Mouse (Mus musculus) liver, embryonic 16.5 days (tissue): ENCODE results near the gene Specc1. TPM values are rescaled to one million over a fixed set of nuclear protein-coding genes. Genes with fewer than 3 reads are reported as not detected.
A peak's percentile ranks its signal among the peaks of the same experiment; 100 is the strongest.

Experiments
- ATAC-seq: fragments of 200-750 bp; cut with Nextera tagmentation; 2 replicates; pipeline ENCODE4 v1.8.0; 2017; ENCODE audit warnings: low read depth, mild to moderate bottlenecking, moderate number of reproducible peaks, moderate library complexity
- H3K27ac ChIP-seq: fragments of 300-500 bp; sonication (generic); 2 replicates; pipeline ENCODE4 v1.5.1; 2014; ENCODE audit warnings: mild to moderate bottlenecking, low read length
- H3K27me3 ChIP-seq: fragments of 300-500 bp; sonication (generic); 2 replicates; pipeline ENCODE4 v1.6.1; 2014; ENCODE audit warnings: low read depth, low read length, mixed read lengths; ENCODE audit not compliant: control insufficient read depth, insufficient read depth
- H3K36me3 ChIP-seq: fragments of 300-500 bp; sonication (generic); 2 replicates; pipeline ENCODE4 v1.6.1; 2014; ENCODE audit warnings: mild to moderate bottlenecking; ENCODE audit not compliant: control insufficient read depth, insufficient read depth
- H3K4me1 ChIP-seq: fragments of 300-500 bp; sonication (generic); 2 replicates; pipeline ENCODE4 v1.6.1; 2014; ENCODE audit warnings: low read depth, low read length, mixed read lengths; ENCODE audit not compliant: control insufficient read depth
- H3K4me2 ChIP-seq: fragments of 300-500 bp; sonication (generic); 2 replicates; pipeline ENCODE4 v1.6.1; 2014; ENCODE audit warnings: low read depth, low read length, mixed read lengths
- H3K4me3 ChIP-seq: fragments of 300-500 bp; sonication (generic); 2 replicates; pipeline ENCODE4 v1.5.1; 2014; ENCODE audit warnings: low read depth, mild to moderate bottlenecking, low read length
- H3K9ac ChIP-seq: fragments of 300-500 bp; sonication (generic); 2 replicates; pipeline ENCODE4 v1.6.1; 2014; ENCODE audit warnings: low read depth, low read length
- H3K9me3 ChIP-seq: fragments of 300-500 bp; sonication (generic); replicated peaks from 2 replicates; pipeline ENCODE4 v1.6.1; 2016; ENCODE audit warnings: low read length; ENCODE audit not compliant: control insufficient read depth
- WGBS: fragments of 180-500 bp; shearing (Covaris S2); extraction: QIAGEN DNeasy Blood & Tissue Kit; methylation state at CpG from one replicate; pipeline ENCODE4 v1.1.7; 2014; ENCODE audit not compliant: insufficient replicate concordance; 5-methylcytosine and 5-hydroxymethylcytosine counted together
- polyA plus RNA-seq: library from polyadenylated mRNA; unstranded; fragments of >200 nt; fragmentation: Nextera tagmentation; extraction: Ambion mirVana; gene quantifications from 2 replicates; pipeline ENCODE4 v1.2.1, GENCODE M21; 2015

Gene Specc1
- polyA plus RNA-seq, 1 experiment from 2014 or later: 58.6 TPM

DNA sequence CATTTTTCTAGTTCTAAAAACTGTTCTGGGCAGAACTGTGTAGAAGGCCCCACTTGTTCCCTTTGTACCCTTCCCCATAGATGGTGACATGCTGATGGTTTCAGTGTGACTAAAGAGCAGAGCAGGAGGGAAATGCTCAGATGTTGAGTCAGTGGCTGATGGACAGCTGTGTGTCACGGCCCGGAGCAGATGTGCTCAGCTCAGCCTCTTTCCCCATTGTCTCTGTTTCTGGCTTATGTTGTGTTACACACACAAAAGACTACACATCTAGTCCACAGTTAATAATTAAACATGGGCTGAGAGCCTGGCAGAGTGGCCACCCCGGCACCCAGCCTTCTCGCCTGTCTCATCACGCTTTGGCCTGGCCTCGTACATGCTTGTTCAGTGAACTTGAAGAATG is 261.2 kb downstream of the Specc1 start:
- no peak overlapping the region for H3K4me3 ChIP-seq
- no peak overlapping the region for H3K27ac ChIP-seq
- H3K36me3 ChIP-seq: no peaks in the 10 kb centered on the region
- no peak overlapping the region for H3K4me2 ChIP-seq
- H3K9ac ChIP-seq: no peak overlapping the region
- WGBS: 71% methylated on average over 6 of the region's 6 CpGs
- no peaks in the 10 kb centered on the region; the same call in 1 of the 2 replicates for H3K4me1 ChIP-seq
- H3K27me3 ChIP-seq: no peaks in the 10 kb centered on the region
- ATAC-seq: no peak
- no peaks in the 10 kb centered on the region for H3K9me3 ChIP-seq

DNA sequence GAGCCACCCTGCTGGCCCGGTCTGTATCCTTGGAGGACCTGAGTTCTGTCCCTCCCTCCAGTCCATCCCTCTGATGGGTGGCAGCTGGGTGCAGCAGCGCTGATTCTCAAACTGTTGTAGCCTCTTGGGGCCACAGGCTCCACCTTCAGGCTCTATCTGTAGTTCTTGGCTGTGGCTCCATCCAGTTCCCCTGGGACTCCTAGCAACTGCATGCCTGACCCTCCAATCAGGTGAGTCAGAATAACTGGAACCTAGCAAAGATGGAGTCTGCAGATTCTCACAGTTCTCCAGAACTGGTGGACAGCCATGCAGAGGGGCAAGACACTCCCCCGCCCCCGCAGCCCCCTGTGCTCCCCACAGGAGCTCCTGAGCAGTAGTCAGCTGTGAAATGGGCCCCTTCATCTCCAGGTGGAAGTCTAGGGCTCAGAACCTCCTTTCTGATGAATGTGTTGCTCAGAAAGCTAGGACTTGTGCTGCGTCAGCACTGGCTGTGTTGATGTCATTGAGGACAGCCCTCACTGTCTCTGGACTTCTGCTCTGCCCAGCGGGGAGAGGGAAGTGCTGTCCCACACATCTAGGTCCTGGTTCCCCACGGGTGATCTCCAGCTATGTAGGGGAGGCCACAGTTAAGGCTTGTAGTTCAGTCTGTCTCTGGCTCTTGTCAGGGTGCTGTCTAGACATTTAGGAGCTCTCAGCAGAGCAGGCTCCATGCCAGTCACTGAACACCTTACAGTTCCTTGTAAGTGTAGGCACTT is 264.4 kb downstream of the Specc1 start:
- no peaks in the 10 kb centered on the region for H3K9me3 ChIP-seq
- 65% methylated on average over 7 of the region's 7 CpGs for WGBS
- no peaks in the 10 kb centered on the region; the same call in 1 of the 2 replicates for H3K36me3 ChIP-seq
- H3K4me3 ChIP-seq: no peak overlapping the region
- H3K4me1 ChIP-seq: peaks cover 2% of the 10 kb centered on the region
- ATAC-seq: no peak
- H3K27ac ChIP-seq: no peak overlapping the region
- no peak overlapping the region for H3K4me2 ChIP-seq
- H3K27me3 ChIP-seq: no peaks in the 10 kb centered on the region
- H3K9ac ChIP-seq: no peak overlapping the region

DNA sequence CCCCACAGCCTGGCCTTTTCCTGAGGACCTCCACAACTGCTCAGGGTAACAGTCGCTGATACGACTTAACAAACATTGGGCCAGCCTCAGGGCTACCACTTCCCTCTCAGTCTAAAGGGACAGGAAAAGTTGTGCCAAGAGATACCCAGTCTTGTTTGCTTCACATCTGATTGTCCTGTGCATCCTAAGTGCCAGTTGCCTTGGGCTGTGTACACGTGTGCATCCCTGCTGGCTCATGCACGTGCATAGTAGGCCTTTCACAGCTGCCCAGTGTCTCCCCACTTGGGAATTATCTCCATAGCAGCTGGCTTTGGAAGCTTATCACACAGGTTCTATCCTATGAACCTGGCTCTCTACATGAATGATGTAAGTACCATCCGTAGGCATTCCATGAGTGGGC is 266.9 kb downstream of the Specc1 start:
- H3K9me3 ChIP-seq: no peaks in the 10 kb centered on the region
- no peaks in the 10 kb centered on the region; the same call in 1 of the 2 replicates for H3K36me3 ChIP-seq
- no peaks in the 10 kb centered on the region for H3K27me3 ChIP-seq
- WGBS: 52% methylated on average over 5 of the region's 5 CpGs
- no peak for ATAC-seq
- H3K27ac ChIP-seq: no peak overlapping the region
- no peak overlapping the region for H3K4me3 ChIP-seq
- no peak overlapping the region for H3K4me2 ChIP-seq
- no peak overlapping the region for H3K9ac ChIP-seq
- peaks cover 2% of the 10 kb centered on the region; the same call in 1 of the 2 replicates for H3K4me1 ChIP-seq

DNA sequence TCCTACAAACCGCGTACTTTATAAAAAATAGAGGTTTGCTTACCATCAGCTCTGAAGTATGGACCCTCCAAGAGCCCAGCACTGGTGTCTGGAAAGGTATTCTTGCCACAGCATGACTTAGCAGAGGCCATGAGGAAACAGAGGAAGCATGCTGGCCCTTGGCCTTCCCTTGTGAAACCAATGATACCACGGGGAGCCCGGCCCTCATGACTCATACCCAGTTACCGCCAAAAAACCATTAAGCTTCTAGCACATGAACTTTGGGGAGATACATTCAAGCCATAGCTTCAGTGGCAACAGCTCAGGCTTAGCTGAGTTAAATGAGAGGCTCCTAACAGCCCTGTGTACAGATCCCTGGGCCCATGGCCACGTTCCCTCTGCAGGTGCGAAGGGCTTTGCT is 267.4 kb downstream of the Specc1 start:
- Histone ChIP-seq H3K9me3 (no peaks in the 10 kb centered on the region), H3K27me3 (no peaks in the 10 kb centered on the region), H3K4me2 (no peak overlapping the region), H3K9ac (no peak overlapping the region), H3K36me3 (no peaks in the 10 kb centered on the region; the same call in 1 of the 2 replicates), H3K4me3 (no peak overlapping the region), H3K27ac (no peak overlapping the region), H3K4me1 (peaks cover 2% of the 10 kb centered on the region; the same call in 1 of the 2 replicates)
- 64% methylated on average over 7 of the region's 7 CpGs for WGBS
- ATAC-seq: peak; percentile 40; the same call in 1 of the 2 replicates

DNA sequence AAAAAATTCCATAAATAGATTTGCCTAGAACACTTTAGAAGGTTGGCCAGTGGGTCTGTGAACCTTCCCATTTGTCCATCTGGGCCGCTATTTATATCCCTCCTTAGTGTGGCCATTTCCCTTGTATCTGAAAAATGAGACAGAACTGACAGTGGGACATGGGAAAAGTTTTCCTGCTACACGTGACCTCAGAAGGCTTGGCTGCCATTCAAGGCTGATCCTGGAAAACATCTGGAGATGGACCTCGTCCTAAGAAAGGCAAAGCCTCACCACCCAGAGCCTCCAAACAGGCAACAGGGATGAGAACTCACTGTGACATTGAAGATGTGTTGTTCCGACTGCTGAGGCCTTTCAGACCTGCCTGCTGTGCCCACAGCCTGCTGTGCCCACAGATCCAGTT is 268.2 kb downstream of the Specc1 start:
- Histone ChIP-seq H3K9ac (no peak overlapping the region), H3K36me3 (no peaks in the 10 kb centered on the region; the same call in 1 of the 2 replicates), H3K9me3 (no peaks in the 10 kb centered on the region), H3K27ac (no peak overlapping the region), H3K4me1 (peaks cover 2% of the 10 kb centered on the region; the same call in 1 of the 2 replicates), H3K4me3 (no peak overlapping the region), H3K27me3 (no peaks in the 10 kb centered on the region), H3K4me2 (no peak overlapping the region)
- 78% methylated on average over 4 of the region's 4 CpGs for WGBS
- no peak for ATAC-seq

DNA sequence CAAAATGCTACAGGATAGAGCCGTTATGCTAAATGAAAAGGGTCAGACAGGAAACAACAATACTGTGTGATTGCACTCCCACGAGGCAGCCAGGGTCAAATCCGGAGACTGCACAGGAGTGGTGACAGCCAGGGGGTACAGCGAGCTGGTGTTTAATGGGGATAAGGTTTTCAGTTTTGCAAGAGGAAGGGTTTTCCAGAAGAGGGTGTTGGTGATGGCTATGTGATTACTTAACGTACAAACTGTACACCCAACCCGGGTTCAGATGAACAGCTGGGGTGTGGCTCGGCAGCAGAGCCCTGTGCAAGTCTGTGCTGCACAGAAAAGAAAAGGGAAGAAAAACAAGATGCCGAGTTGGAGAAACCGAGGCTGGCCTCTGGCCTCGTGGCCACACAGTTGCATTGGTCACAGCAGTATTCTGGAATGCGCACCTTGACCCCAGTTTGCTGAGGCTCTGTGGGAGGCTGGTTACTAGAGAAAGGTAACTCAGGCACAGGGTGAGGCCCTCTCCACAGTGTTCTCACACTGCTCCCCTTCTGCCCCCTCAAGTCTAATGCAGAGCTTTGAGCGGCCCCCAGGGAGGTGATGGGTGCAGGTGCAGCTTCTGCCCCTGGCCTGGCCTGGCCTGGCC is 284.2 kb downstream of the Specc1 start:
- ATAC-seq: no peak
- Histone ChIP-seq H3K9ac (no peak overlapping the region), H3K4me3 (no peak overlapping the region), H3K27ac (no peak overlapping the region), H3K4me2 (no peak overlapping the region), H3K9me3 (no peaks in the 10 kb centered on the region), H3K27me3 (no peaks in the 10 kb centered on the region; the same call in 1 of the 2 replicates), H3K36me3 (no peaks in the 10 kb centered on the region), H3K4me1 (no peaks in the 10 kb centered on the region; the same call in none of the 2 replicates)
- 46% methylated on average over 12 of the region's 12 CpGs for WGBS

DNA sequence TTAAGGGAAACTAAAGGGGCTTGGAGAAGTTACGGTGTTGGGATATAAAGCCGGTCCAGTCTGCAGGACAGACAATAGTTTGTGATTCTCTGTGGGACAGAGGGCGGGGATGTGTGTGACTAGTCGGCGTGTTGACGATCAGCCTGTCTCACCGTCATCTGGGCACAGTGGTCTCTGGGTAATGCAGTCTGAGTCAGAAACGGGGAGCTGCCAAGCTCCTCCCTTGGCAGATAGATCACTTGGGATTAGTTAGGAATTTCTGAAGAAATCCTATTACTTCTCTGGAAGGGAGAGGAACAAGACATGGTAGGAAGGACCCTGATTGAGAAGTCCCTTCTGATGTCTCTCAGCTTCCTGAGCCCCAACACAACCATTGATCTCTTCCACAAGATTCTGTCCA is 287.3 kb downstream of the Specc1 start:
- no peak for ATAC-seq
- H3K4me1 ChIP-seq: peaks cover 5% of the 10 kb centered on the region
- 64% methylated on average over 8 of the region's 8 CpGs for WGBS
- H3K9ac ChIP-seq: no peak overlapping the region
- H3K4me2 ChIP-seq: no peak overlapping the region
- no peak overlapping the region for H3K27ac ChIP-seq
- H3K27me3 ChIP-seq: peaks cover 16% of the 10 kb centered on the region
- H3K36me3 ChIP-seq: no peaks in the 10 kb centered on the region
- no peaks in the 10 kb centered on the region for H3K9me3 ChIP-seq
- no peak overlapping the region for H3K4me3 ChIP-seq

DNA sequence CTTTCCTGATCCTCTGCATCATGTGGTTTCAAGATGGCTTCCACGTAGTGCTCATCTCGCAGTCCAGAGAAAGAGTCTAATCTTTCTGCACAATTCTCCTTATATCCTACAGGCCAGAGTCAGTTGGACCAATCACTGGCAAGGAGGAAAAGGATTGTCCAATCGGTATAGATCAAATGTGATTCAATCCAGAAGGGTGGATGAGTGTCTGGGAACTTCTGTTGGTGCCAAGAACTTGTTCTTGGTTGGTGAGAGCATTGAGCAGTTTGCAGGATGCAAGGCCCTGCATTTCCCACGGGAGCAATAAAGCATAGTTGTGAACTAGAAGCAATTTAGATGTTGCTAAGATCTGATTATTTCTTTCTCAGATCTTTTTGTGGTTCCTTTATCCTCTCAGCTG is 287.9 kb downstream of the Specc1 start:
- WGBS: 63% methylated on average over 4 of the region's 4 CpGs
- Histone ChIP-seq H3K27me3 (peaks cover 22% of the 10 kb centered on the region), H3K4me1 (peaks cover 7% of the 10 kb centered on the region), H3K9ac (no peak overlapping the region), H3K27ac (no peak overlapping the region), H3K4me2 (no peak overlapping the region), H3K9me3 (no peaks in the 10 kb centered on the region), H3K36me3 (no peaks in the 10 kb centered on the region), H3K4me3 (no peak overlapping the region)
- ATAC-seq: no peak

DNA sequence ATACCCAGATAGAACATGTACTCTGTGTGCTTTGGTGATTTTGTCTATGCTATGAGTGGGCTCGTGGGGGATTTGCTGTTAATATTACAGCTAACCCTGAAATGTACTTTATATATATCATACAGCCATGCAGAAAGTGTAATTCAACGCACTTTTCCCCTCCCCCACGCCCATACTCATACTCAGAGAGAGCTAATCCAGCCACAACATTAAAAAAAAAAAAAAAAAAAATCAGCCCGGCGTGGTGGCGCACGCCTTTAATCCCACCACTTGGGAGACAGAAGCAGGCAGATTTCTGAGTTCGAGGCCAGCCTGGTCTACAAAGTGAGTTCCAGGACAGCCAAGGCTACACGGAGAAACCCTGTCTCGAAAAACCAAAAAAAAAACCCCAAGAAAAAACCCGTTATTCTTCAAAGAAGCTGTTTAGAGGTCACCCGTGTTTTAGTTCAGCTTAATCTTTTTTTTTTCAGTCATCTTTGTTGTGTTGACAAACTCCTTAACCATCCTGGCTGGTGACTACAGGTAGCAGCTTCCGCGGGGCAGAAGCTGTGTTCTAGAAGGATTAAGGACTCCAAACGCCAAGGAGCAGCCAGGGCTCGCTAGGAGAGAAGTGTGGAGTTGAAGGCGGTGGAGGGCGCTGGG is 291.3 kb downstream of the Specc1 start:
- H3K4me2 ChIP-seq: peak overlapping the region; percentile 91
- no peaks in the 10 kb centered on the region for H3K36me3 ChIP-seq
- ATAC-seq: no peak
- H3K4me3 ChIP-seq: peak overlapping the region; percentile 61
- H3K9me3 ChIP-seq: no peaks in the 10 kb centered on the region
- peaks cover 45% of the 10 kb centered on the region for H3K27me3 ChIP-seq
- H3K27ac ChIP-seq: no peak overlapping the region
- 25% methylated on average over 18 of the region's 18 CpGs for WGBS
- H3K9ac ChIP-seq: no peak overlapping the region
- H3K4me1 ChIP-seq: peaks cover 7% of the 10 kb centered on the region
